Mouse (Mus musculus): ENCODE measurements at regions not wholly inside any gene's neighbourhood (a gene's known extent, or its start where the extent isn't known, plus 50 kb on each side); places are given as distances from the start of the nearest gene placed in this dataset.

DNA sequence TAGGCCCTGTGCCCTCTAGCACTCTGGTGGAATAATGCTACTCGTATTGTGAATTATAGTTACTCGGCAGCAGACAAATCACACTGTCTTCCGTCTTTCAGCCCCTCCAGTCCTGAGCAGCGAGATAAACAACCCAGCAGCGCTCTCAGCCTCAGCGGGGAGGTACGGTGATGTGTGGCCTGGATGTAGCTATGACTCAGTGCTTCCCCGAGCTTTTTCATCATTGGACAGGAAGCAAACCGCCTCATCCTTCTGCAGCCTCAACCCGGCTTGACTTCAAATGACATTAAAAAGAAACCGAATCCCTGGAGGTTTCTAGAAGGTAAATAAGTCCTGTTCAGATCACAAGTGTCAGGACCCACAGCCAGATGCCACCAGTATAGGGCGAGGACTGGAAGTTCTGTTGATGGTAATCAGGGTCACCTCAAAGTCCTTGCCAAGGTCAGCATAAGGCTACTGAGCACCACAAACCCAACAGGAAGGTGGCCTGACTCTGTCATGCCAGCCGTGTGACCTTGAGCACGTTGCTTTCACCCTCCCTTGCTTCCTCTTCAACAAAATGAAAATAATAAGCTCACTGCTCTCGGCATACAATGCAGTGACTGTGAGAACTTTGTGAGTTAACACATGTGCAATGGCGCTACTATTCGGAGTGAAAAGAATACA lies 199.0 kb upstream of the Hes1 start:
- no peak for DNase-seq (ENCODE audit: low spot score)

DNA sequence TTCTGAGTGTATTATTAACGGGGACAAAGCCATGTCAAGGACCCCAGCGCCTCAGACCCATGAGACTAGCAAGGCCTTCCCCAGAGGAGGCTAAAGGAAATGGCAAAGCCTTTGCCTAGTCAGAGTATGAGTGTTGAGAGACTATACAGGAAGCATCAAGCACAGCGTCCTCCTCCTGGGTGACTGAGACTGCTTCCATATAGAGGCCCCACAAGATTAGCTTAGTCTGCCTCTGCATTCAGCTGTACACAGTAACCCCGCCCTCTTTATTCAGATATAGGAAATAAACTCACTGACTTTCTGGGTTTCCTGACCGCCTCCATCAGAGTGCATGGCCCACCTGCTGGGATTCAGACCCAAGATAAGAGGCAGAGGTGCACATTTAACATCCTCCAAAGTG lies 192.8 kb upstream of the Hes1 start:
- no peak for DNase-seq (ENCODE audit: low spot score)

DNA sequence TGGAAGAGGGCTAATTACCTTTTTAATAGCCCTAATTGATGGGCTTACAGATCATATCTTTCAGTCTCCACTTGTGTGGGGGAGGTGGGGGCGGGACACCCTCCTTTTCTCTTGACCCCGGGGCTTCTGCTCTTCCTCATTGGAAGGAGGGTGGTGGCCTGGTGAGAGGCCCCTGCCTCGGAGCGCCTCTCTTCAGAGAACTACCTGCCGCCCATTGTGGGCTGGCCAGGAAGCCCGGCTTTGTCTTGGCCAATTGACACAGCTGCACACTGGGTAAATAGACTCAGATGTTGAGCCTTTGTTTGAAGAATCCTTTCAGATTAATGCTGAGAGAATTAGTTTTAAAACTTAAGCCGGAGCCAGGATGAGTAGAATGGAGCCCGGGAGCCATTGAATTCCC lies 188.0 kb upstream of the Hes1 start:
- no peak for DNase-seq (ENCODE audit: low spot score)

GRCm38 (mm10) chr16:29877372-29878123 lies 186.6 kb upstream of the Hes1 start:
- DNase-seq (ENCODE audit: low spot score), result no peak

GRCm38 (mm10) chr16:29879665-29880064 lies 184.5 kb upstream of the Hes1 start:
- no peak for DNase-seq (ENCODE audit: low spot score)

DNA sequence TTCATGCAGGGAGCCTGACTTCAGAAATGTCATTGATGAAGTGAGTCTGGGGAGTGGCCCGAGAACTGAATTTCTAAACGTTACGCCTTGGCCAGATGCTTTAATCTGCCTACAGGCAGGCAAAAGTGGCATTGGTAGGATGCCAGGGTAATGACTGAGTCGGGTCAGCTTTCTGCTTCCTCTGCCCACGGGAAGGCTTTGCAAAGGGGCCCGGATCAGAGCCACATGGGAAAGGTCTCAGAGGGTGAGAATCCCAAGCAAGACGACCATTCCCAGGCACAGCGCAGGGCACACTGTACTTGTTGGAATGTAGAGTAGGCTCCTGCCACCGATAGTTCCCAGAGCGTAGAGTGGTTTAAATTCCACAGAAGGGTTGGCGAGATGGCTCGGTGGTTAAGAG lies 182.7 kb upstream of the Hes1 start:
- no peak for DNase-seq (ENCODE audit: low spot score)

- peak; percentile 83 for DNase-seq (ENCODE audit: low spot score)
Observed at GRCm38 (mm10) chr16:29882226-29882972, 181.8 kb upstream of the Hes1 start.

DNA sequence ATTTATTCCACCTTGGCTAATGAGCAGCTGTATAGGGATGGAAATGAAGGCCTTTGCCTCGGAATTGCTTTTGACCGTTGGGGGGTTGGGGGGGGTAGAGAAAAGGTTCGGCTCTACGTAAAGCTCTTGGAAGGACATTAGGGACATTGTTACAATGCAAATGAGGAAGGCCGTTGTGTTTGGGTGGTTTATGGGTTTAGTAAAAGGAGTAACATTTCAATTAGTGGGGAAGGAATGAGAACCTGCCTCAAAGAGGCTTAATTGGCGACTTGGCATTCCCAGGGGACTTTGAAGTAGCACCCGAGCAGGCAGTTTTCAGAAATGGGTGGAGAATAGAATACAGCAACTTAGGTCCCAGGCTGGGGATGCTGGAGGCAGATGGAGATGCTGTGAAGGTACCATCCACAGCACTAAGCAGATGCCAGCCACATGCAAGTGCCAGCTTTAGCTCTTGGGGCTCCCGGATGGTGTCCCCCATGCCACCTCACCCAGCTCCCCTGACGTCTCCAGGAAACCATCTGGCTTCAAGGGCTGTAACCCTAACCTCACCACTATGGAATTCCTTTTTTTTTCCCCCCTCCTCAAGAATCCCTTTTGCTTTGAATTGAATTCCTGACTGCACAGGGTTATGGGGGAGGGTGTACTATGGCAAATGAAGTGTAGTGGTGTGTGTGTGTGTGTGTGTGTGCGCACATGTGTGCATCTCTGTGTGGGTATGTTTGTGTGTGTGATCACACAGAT lies 180.8 kb upstream of the Hes1 start:
- DNase-seq (ENCODE audit: low spot score), result no peak

DNA sequence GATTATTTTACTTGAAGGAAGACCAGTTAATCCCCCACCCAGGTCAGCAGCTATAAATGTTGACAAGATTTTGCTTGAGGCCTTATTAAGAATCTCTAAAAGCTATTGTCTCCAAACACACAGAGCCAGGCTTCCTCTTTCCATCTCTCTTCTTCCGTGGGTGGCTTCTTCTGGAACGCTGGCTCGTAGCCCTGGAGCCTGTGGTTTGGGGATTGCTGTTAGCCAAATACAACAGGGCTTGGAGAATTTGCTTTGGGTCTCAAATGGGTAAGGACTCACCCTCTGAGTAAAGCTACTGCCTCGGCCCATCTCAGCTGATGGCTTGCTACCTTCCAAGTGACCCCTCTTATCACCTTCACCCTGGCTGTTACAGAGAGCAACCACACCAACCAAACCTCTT lies 179.3 kb upstream of the Hes1 start:
- peak; percentile 52 for DNase-seq (ENCODE audit: low spot score)

- peak; percentile 63 for DNase-seq (ENCODE audit: low spot score)
Observed at GRCm38 (mm10) chr16:29886755-29887154, 177.4 kb upstream of the Hes1 start.

DNA sequence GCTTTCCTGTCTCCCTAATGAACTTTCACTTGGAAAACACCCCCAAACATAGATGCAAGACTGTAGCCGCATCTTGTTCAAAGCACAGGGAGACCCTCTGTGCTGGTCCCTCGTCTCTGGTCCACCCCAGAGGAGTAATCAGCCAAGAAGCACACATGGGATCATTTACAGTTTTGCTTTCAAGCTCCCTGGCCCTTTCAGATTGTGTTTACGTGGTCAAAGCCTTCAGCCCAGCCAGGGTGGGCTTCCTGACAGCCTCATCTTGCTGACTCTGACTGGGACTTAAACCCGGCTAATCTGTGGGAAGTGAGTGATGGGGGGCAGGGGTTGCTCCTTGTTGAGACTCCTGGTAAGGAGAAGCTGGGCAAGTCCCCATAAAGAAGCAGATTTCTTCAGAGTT lies 174.8 kb upstream of the Hes1 start:
- no peak for DNase-seq (ENCODE audit: low spot score)

DNA sequence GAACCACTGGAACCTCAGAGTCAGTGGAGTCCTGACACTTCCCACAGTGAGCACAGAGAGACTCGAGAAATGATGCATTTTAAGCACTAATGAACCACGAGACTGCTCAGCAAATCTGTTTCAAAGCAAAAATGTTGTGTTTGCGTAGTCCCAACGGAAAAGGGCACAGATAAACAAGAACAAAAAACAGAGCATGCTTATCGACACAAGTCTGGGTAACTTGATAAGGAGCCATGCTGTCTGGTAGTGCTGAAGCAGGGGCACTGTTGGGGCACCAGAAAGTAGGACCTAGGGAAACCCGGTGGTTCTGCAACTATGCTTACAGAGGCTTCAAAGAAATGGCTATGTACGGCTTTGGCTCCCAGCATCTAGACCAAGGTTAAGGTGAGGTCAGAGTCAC lies 172.7 kb upstream of the Hes1 start:
- no peak for DNase-seq (ENCODE audit: low spot score)

DNA sequence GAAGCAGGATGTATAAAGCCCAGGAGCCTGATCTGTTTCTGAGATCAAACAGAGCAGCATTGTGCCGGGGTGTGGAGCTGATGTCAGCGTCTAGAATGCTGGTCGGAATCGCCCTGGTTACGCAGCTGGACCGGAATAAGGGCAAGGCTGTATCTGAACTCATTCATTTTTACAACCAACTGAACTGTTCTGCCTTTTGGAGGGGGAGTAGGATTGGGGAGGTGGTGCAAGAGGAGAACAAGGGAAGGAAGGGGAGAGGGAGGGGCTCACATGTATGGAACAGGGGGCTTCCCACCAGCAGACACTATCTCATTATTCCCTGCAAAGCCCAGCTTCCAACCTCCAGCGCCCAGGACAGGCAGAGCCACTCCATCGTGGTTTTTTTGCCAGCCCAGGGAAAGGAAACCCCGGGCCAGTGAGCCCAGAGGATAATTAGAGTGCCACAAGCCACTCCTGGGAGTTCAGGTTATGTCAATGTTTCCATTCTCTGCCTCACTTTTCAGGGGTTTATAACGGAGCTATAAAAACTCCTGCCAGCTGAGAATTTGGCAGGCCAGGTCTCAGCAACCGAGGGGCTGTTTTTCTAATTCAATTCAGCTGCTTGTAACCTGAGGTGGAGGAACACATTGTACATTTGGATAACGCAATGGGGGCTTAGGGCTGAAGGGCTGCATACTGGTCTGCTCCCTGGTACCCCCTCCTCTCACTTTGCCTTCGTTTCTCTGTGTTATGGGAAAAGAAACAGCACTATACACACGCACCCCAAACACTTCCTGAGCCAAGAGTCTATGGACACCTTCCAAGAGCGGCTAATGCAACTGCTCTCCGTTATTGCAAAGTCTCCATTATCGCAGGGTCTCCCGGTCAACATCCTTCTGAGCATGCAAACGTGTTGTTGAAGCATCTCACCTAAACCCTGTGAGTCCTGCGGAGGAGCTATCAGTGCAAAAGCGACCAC lies 170.0 kb upstream of the Hes1 start:
- DNase-seq (ENCODE audit: low spot score), result peak; percentile 36

- DNase-seq (ENCODE audit: low spot score), result no peak
Observed at GRCm38 (mm10) chr16:29896393-29896792, 167.8 kb upstream of the Hes1 start.

DNA sequence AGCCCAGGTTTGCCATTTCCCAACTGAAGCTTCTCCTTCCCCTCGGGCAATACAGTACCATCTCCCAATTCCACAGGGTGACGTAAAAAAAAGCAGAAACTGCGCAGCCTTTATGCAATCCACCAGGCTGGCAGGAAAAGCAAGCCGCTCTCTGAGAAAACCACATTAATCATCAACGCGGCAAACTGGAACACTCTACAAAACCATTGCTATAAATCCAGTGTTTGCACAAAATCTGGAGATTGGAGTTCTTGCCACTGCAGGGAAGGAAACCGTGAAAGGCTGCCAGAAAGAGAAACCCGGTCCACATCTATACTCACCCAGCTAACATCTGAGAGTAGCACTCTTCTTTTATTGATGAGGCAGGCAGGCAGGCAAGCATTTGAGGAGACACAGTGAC lies 160.7 kb upstream of the Hes1 start:
- no peak for DNase-seq (ENCODE audit: low spot score)

- no peak for DNase-seq (ENCODE audit: low spot score)
Observed at GRCm38 (mm10) chr16:29904183-29904775, 159.9 kb upstream of the Hes1 start.

DNA sequence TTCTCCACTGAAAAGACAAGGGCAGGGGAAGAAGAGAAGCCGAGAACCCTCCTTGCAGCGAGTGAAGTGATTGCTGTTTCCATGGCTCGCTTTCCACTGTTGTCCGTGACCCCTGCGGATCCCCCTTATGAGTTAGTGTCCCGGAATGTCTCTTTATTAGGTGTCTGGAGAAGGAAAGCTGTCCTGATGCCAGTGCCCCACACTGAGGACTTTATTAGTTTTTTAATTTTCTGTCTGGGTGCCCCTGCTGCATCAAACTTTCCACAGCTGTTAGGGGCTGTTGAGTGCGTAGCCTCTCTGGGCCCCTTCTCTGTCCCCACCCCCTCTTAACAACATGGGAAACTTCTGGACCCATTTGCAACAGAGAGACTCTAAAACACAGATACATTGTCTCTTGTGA lies 156.9 kb upstream of the Hes1 start:
- DNase-seq (ENCODE audit: low spot score), result no peak

DNA sequence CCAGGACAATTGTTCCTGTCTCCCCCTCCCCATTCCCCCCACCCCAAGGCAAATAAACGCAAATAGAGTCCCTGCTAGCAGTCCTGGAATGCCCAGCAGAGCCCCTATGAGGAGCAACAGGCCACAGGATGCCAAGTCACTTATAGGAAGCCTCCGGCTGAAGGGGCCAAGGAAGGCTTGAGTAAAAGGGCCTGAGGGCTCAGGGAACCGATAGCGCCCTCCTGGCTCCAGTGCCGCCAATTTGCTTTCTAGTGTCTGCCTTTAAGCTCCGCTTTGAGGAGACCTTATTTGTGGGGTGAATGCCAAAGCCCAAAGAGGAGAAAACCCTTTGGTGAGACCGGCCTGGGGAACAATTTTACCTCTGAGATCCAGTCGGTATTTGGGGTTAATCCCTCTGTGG lies 156.2 kb upstream of the Hes1 start:
- no peak for DNase-seq (ENCODE audit: low spot score)

- no peak for DNase-seq (ENCODE audit: low spot score)
Observed at GRCm38 (mm10) chr16:29909923-29910465, 154.2 kb upstream of the Hes1 start.

DNA sequence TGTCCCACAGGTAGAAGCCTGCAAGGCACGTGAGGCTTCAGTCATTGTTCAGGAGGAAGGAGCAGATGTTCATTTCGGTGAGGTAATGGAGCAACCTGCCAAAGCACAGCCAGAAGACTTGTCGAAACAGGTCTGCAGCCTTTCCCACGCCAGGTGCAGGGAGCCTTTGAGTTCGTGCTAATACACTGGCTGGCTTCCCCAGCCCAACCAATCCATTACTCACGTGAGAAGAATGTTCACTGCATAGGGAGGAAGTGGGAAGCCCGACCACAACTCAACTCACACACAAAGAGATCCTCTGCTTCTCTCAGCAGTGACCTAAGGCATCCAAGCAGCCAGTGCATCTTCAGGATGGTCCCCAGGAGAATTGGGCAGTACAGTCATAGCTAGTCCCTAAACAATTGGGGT lies 153.0 kb upstream of the Hes1 start:
- DNase-seq (ENCODE audit: low spot score), result no peak
